Mouse (Mus musculus): ENCODE measurements around the gene Josd1. TPM values are rescaled to one million over a fixed set of nuclear protein-coding genes. Genes with fewer than 3 reads are reported as not detected.
A peak's percentile ranks its signal among the peaks of the same experiment; 100 is the strongest.
"Not testable (repeated sequence)": the region's sequence is repeated elsewhere in the genome, so short reads cannot be mapped to it uniquely, and the experiment has no call there.

Josd1 gene
- polyA plus RNA-seq, 1 experiment = 40.6 TPM

DNA sequence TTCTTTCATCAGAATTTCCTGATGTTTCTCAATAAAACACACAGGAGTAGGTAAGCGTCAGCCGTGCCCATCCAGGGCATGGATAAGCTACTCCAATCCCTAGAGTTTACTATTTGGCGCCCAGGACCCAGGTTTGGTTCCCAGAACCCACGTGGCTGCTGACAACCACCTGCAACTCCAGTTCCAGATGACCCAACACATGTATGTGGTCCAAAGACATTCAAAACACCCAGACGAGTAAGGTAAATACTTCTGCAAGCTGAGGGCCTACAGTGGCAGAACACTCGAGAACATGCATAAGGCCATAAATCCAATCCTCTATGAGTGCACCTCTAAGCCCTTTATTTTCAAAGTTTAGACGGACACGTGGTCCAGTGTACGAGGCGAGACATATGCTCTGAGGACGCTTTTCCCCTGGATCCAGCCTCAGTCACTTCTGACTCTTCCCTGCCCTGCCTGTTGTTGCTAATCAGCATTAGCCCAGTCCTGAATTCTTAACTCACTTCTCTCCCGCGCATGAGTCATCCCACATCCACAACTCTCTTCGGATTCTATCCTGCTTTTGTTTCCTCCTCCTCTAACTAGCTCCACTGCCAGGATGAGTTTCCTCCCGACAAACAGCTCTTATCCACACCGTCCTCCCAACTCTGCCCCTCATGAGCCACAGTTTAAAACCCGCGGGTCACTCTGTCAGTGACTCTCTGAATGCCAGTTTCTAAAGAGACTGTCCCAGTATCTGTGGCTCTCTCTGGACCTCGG, 3.8 kb downstream of the Josd1 start:
- Histone ChIP-seq H3K4me2 (ENCODE audit: low read depth) (peak overlapping the region; percentile 90), H3K27me3 (ENCODE audit: control insufficient read depth, insufficient read depth, insufficient read length) (no peaks in the 10 kb centered on the region)
- no peak for TF ChIP-seq REST (IDR thresholded peaks at IDR 0.05; ENCODE audit: insufficient read depth, insufficient read length)

DNA sequence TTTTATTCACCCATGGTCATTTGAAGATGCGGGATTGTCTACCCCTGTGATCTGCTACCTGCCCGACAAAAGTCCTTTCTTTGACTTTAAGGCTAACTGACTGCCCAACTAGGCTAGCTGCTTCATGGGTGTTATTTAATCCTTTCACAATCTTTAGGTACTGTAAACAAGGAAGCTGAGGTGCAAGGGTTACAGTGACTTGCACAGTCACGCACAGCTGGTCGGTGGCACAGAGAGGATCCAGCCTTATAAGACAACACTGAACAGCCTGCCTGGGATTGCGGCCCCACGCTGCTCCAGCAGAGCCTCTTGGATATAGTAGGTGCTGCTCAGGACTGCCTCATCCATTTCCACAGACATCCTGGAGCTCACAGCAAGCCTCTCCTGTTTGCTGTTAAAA, 4.6 kb downstream of the Josd1 start:
- H3K36me3 ChIP-seq (ENCODE audit: control insufficient read depth, insufficient read depth) = peaks cover 5% of the 10 kb centered on the region
- H3K79me2 ChIP-seq (ENCODE audit: control insufficient read depth, insufficient read depth) = peaks cover 92% of the 10 kb centered on the region
- peak overlapping the region; percentile 61 for H3K4me3 ChIP-seq
- H3ac ChIP-seq (ENCODE audit: control insufficient read depth, insufficient read length) = no peak overlapping the region
- H3K4me2 ChIP-seq (ENCODE audit: low read depth) = peak overlapping the region; percentile 90
- no peaks in the 10 kb centered on the region for H3K27me3 ChIP-seq (ENCODE audit: control insufficient read depth, insufficient read depth, insufficient read length)
- TF ChIP-seq MYOG (IDR thresholded peaks at IDR 0.05; ENCODE audit: control insufficient read depth in 1 of 3, insufficient read depth in 1 of 3, insufficient read length in 2 of 3, low read depth in 2 of 3) (no peak), E2F4 (IDR thresholded peaks at IDR 0.05; ENCODE audit: insufficient read depth) (no peak), POLR2A (IDR thresholded peaks at IDR 0.05; ENCODE audit: insufficient read length, low read depth) (no peak), TCF3 (IDR thresholded peaks at IDR 0.05; ENCODE audit: insufficient read length, low read depth) (no peak), POLR2AphosphoS2 (IDR thresholded peaks at IDR 0.05; ENCODE audit: insufficient read length, low read depth) (no peak), MYOD1 (IDR thresholded peaks at IDR 0.05; ENCODE audit: control insufficient read depth in 1 of 3, insufficient read length in 2 of 3, low read depth in 2 of 3) (no peak), SRF (IDR thresholded peaks at IDR 0.05; ENCODE audit: control insufficient read depth, insufficient read length, low read depth) (no peak), TCF12 (IDR thresholded peaks at IDR 0.05; ENCODE audit: insufficient read depth, poor library complexity, severe bottlenecking) (no peak), USF1 (IDR thresholded peaks at IDR 0.05; ENCODE audit: low read depth) (no peak), REST (IDR thresholded peaks at IDR 0.05; ENCODE audit: insufficient read depth, insufficient read length) (no peak)

More for the DNA sequence above, 3.8 kb downstream of the Josd1 start:
- Histone ChIP-seq H3K79me2 (ENCODE audit: control insufficient read depth, insufficient read depth) (peaks cover 85% of the 10 kb centered on the region), H3K36me3 (ENCODE audit: control insufficient read depth, insufficient read depth) (peaks cover under 1% of the 10 kb centered on the region), H3K4me3 (peak overlapping the region; percentile 61), H3ac (ENCODE audit: control insufficient read depth, insufficient read length) (no peak overlapping the region)

DNA sequence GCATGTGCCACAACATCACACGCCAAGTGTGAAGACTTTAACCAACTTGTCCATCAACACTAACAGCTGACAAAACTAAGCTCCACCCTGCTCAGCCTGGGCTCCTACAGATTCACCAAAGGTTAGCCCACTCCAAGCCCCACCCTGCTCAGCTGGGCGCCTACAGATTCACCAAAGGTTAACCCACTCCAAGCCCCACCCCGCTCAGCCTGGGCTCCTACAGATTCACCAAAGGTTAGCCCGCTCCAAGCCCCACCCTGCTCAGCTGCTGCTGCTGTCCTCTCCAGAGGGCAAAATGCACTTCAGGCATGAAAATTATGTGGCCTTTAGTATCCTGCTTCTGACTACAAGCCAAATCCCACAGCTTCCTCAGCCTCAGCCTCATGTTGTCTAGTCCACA, 5.7 kb downstream of the Josd1 start:
- TF ChIP-seq CEBPB (IDR thresholded peaks at IDR 0.05; ENCODE audit: insufficient read depth, poor library complexity, severe bottlenecking) (no peak), SRF (IDR thresholded peaks at IDR 0.05; ENCODE audit: control insufficient read depth, insufficient read length, low read depth) (no peak), MYOD1 (IDR thresholded peaks at IDR 0.05; ENCODE audit: control insufficient read depth in 1 of 3, insufficient read length in 2 of 3, low read depth in 2 of 3) (peak; percentile 2 to 60 (median 6)), MYOG (IDR thresholded peaks at IDR 0.05; ENCODE audit: control insufficient read depth in 1 of 3, insufficient read depth in 1 of 3, insufficient read length in 2 of 3, low read depth in 2 of 3) (peak in 1 of 3 experiments; percentile 85)
- H3K4me3 ChIP-seq = no peak overlapping the region

DNA sequence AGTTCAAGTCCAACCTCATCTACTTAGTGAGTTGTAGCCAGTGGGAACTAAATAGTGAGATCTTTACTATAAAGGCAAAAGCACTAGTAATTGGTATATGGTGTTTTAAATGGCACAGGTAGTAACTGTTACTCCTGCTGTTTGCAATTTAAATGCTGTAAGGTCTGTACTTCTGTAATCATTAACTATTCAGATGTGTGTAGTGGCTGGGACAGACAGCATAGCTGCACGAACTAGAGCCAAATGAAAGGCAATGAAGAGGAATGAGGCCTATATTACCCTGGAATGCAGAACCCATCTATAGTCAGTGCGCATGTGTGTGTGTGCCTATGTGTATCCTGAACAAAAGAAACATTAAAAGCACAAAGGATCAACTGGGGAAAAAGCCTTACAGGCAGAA, 9.8 kb downstream of the Josd1 start:
- Histone ChIP-seq H3K79me2 (ENCODE audit: control insufficient read depth, insufficient read depth) (peaks cover 60% of the 10 kb centered on the region), H3K27me3 (ENCODE audit: control insufficient read depth, insufficient read depth, insufficient read length) (no peaks in the 10 kb centered on the region), H3K4me2 (ENCODE audit: low read depth) (no peak overlapping the region), H3K36me3 (ENCODE audit: control insufficient read depth, insufficient read depth) (peaks cover 43% of the 10 kb centered on the region), H3K4me3 (no peak overlapping the region), H3ac (ENCODE audit: control insufficient read depth, insufficient read length) (no peak overlapping the region)
- TF ChIP-seq SRF (IDR thresholded peaks at IDR 0.05; ENCODE audit: control insufficient read depth, insufficient read length, low read depth) = no peak
- no peak for TF ChIP-seq TCF3 (IDR thresholded peaks at IDR 0.05; ENCODE audit: insufficient read length, low read depth)
- TF ChIP-seq TCF12 (IDR thresholded peaks at IDR 0.05; ENCODE audit: insufficient read depth, poor library complexity, severe bottlenecking) = no peak
- TF ChIP-seq USF1 (IDR thresholded peaks at IDR 0.05; ENCODE audit: low read depth) = no peak
- TF ChIP-seq MYOG (IDR thresholded peaks at IDR 0.05; ENCODE audit: control insufficient read depth in 1 of 3, insufficient read depth in 1 of 3, insufficient read length in 2 of 3, low read depth in 2 of 3) = no peak
- no peak for TF ChIP-seq MAX (IDR thresholded peaks at IDR 0.05; ENCODE audit: low read depth)
- TF ChIP-seq CEBPB (IDR thresholded peaks at IDR 0.05; ENCODE audit: insufficient read depth, poor library complexity, severe bottlenecking) = no peak
- no peak for TF ChIP-seq POLR2AphosphoS2 (IDR thresholded peaks at IDR 0.05; ENCODE audit: insufficient read length, low read depth)
- TF ChIP-seq E2F4 (IDR thresholded peaks at IDR 0.05; ENCODE audit: insufficient read depth) = no peak
- TF ChIP-seq MYOD1 (IDR thresholded peaks at IDR 0.05; ENCODE audit: control insufficient read depth in 1 of 3, insufficient read length in 2 of 3, low read depth in 2 of 3) = no peak
- TF ChIP-seq POLR2A (IDR thresholded peaks at IDR 0.05; ENCODE audit: insufficient read length, low read depth) = no peak
- no peak for TF ChIP-seq REST (IDR thresholded peaks at IDR 0.05; ENCODE audit: insufficient read depth, insufficient read length)

More for the DNA sequence above, 5.7 kb downstream of the Josd1 start:
- H3K79me2 ChIP-seq (ENCODE audit: control insufficient read depth, insufficient read depth) = peaks cover 92% of the 10 kb centered on the region
- no peak overlapping the region for H3ac ChIP-seq (ENCODE audit: control insufficient read depth, insufficient read length)
- peak overlapping the region; percentile 90 for H3K4me2 ChIP-seq (ENCODE audit: low read depth)
- H3K36me3 ChIP-seq (ENCODE audit: control insufficient read depth, insufficient read depth) = peaks cover 13% of the 10 kb centered on the region
- no peaks in the 10 kb centered on the region for H3K27me3 ChIP-seq (ENCODE audit: control insufficient read depth, insufficient read depth, insufficient read length)

DNA sequence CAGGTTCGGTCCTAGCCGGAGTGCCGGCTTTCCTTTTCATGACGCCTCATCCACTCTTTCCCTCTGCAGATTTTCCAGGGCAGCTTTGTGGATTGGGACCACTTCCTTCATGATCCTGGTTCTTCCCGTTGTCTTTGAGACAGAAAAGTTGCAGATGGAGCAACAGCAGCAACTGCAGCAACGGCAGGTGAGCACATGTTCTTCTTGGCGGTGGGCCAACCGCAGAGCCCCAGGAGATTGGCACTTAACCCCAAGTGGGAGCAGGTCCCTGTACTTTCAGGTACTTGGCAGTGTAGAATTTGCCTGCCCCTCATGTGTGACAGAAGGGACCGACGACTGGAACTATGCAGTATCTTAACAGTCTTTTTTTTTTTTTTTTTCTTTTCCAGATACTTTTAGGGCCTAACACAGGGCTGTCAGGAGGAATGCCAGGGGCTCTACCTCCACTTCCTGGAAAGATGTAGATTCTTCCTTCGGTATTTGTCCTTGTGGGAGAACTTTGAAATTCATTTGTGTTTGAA, 15.8 kb downstream of the Josd1 start:
- H3K27me3 ChIP-seq (ENCODE audit: control insufficient read depth, insufficient read depth, insufficient read length) = not testable (repeated sequence)
- Histone ChIP-seq H3K4me3 (peak overlapping the region; percentile 76), H3K4me2 (ENCODE audit: low read depth) (peak overlapping the region; percentile 96), H3K36me3 (ENCODE audit: control insufficient read depth, insufficient read depth) (peaks cover 30% of the 10 kb centered on the region), H3ac (ENCODE audit: control insufficient read depth, insufficient read length) (peak overlapping the region; percentile 59), H3K79me2 (ENCODE audit: control insufficient read depth, insufficient read depth) (peaks cover 29% of the 10 kb centered on the region)
- TF ChIP-seq POLR2AphosphoS2 (IDR thresholded peaks at IDR 0.05; ENCODE audit: insufficient read length, low read depth) = peak; percentile 65
